Mouse (Mus musculus) cerebellum, adult 8-10 months (tissue): Measurements from ENCODE around the gene Skint9.
"Not testable (repeated sequence)": the region's sequence is repeated elsewhere in the genome, so short reads cannot be mapped to it uniquely, and the experiment has no call there.

ENCODE experiments used
- DNase-seq: peaks from one replicate; pipeline ENCODE4 v3.0.0; 2022

The Skint9 gene

DNA sequence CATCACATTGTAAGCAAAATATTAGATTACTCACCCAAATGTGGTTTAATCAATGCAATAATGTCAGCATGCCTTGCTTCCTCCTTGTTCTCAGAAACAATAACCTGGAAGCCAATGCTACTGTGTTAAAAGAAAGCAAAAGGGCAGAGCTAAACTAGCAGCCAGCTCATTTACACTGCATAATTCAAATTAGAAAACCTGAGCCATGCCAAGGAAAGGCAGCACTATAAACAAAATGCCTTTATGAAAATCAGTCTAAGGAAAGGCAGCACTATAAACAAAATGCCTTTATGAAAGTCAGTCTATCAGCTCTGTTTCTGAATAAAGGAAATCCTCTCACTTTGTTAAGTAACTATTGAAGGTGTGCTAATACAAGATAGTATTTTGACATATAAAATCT, at the start of gene Skint9:
Gene Skint9 (minus strand): TSS at position 101 of the 400 bp plus-strand sequence.
- DNase-seq: no peak

DNA sequence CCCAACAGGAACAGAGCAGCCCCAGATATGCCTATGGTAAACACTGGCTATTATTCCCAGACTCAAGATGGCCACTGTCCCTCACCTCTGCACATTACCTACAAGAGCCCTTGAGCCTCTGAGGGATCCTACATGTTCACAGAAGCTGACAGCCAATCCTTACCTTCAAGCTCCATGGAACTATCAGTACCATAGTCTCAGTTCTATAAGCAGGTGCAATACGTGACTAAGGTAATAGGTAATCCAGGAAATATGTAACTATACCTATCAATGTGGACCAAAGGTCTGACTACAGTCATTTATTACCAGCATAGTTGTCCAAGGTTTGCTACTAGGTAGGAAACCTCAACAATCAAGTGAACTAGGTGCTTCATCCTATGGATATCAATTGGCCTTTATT, 1.1 kb downstream of the Skint9 start:
- DNase-seq: no peak

DNA sequence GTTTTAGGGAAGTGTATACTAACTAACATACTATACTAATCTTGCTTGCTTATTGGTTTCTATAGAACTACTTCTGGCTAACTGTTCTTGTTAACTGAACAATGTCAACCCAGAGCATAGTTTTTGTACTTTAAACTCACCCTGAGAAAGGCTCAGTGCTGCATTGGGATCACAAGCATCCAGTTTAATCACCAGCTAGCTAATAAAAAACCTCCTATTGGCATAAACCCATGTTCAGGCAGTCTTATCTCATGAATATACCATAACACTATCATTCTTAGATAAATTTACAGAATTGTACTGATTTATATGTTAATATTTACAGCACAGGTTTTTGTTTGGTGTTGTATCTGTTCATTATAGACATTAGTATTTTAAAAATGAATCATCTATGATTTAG, 1.6 kb downstream of the Skint9 start:
- DNase-seq: no peak

DNA sequence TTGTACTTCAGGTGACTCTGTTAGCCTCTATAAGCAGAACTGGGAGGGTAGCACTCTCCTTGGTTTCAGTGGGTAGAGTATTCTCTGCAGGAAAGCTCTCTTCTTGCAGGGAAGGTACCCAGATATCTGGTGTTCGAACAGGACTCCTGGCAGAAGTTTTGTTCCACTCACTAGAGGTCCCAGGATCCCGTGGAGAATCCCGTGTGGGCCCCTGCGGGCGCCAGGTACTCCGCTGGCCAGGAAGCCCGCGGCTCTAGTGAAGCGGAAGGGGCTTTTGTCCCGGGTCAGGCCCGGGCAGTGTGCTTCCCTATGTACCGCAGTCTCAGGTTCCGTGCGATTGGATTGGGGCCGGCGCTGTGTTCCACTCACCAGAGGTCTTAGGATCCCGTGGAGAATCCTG, 84.7 kb downstream of the Skint9 start:
- DNase-seq: not testable (repeated sequence)
